Mouse (Mus musculus) CH12.LX (cell line): Measurements from ENCODE around the gene Nipbl. TPM values are rescaled to one million over a fixed set of nuclear protein-coding genes. Genes with fewer than 3 reads are reported as not detected.

ENCODE experiments used
- DNase-seq: peaks from one replicate; pipeline ENCODE4 v3.0.0-alpha.2; 2013; ENCODE audit errors: extremely low read depth
- H3K27ac ChIP-seq: 2 replicates; pipeline ENCODE4 v1.5.1; 2012; ENCODE audit warnings: low read depth, mild to moderate bottlenecking, control low read depth, moderate library complexity; ENCODE audit not compliant: insufficient read depth
- H3K27me3 ChIP-seq: replicated peaks from 2 replicates; pipeline ENCODE3; 2012; ENCODE audit warnings: inconsistent platforms
- H3K36me3 ChIP-seq, 2 experiments: replicated peaks in 1 of 2; 2 replicates each; pipeline versions ENCODE3 to v1.6.1; 2012; ENCODE audit warnings: inconsistent platforms in 1 of 2, low read length in 1 of 2, mild to moderate bottlenecking in 1 of 2, mixed read lengths in 1 of 2, moderate library complexity in 1 of 2; ENCODE audit not compliant: control insufficient read depth in 1 of 2, insufficient read depth in 1 of 2
- H3K4me1 ChIP-seq, 2 experiments: 2 replicates each; pipeline ENCODE4 v1.6.1; 2012; ENCODE audit warnings: inconsistent platforms in 1 of 2, moderate library complexity in 1 of 2; ENCODE audit not compliant: insufficient read depth in 2 of 2, control insufficient read depth in 1 of 2
- H3K4me2 ChIP-seq: 2 replicates; pipeline ENCODE4 v1.6.1; 2012; ENCODE audit warnings: low read depth, mild to moderate bottlenecking, control low read depth; ENCODE audit not compliant: poor library complexity, insufficient read depth, severe bottlenecking
- H3K4me3 ChIP-seq, 3 experiments: fragments of 150-350 bp in 1 of 3; sonication (generic) in 1 of 3; replicated peaks in 1 of 3; 2 replicates each; pipeline versions ENCODE3 to v1.5.1; 2011 to 2012; ENCODE audit warnings: low read depth in 2 of 3, low read length in 2 of 3, mild to moderate bottlenecking in 2 of 3, moderate library complexity in 2 of 3, control low read depth in 1 of 3, improper control_type of control experiment in 1 of 3, inconsistent platforms in 1 of 3, mixed read lengths in 1 of 3; ENCODE audit not compliant: poor library complexity in 1 of 3
- H3K79me2 ChIP-seq: replicated peaks from 2 replicates; pipeline ENCODE4 v1.6.1; 2012; ENCODE audit warnings: mild to moderate bottlenecking, moderate library complexity; ENCODE audit not compliant: control insufficient read depth, poor library complexity, insufficient read depth, severe bottlenecking; ENCODE audit errors: extremely low read depth
- H3K9ac ChIP-seq: 2 replicates; pipeline ENCODE4 v1.6.1; 2012; ENCODE audit warnings: low read depth, mild to moderate bottlenecking, control low read depth, moderate library complexity; ENCODE audit not compliant: insufficient read depth
- H3K9me3 ChIP-seq: replicated peaks from 2 replicates; pipeline ENCODE3; 2012; ENCODE audit warnings: low read length, inconsistent platforms, mixed read lengths
- CHD1 ChIP-seq: IDR thresholded peaks from 2 replicates; pipeline ENCODE4 v1.6.1; 2012; ENCODE audit warnings: low read depth, low read length, improper control_type of control experiment, inconsistent platforms
- CHD2 ChIP-seq: IDR thresholded peaks from 2 replicates; pipeline ENCODE4 v1.6.1; 2011; ENCODE audit warnings: low read length, improper control_type of control experiment
- CTCF ChIP-seq, 2 experiments: IDR thresholded peaks in 1 of 2; conservative IDR thresholded peaks in 1 of 2; 2 replicates each; pipeline ENCODE4 v1.5.1; 2011 to 2012; ENCODE audit warnings: low read depth in 2 of 2, low read length in 2 of 2, improper control_type of control experiment in 1 of 2, inconsistent platforms in 1 of 2, mild to moderate bottlenecking in 1 of 2, moderate library complexity in 1 of 2
- E2F4 ChIP-seq: IDR thresholded peaks from 2 replicates; pipeline ENCODE4 v1.6.1; 2011; ENCODE audit warnings: low read depth, low read length, improper control_type of control experiment; ENCODE audit not compliant: insufficient replicate concordance
- ELF1 ChIP-seq: IDR thresholded peaks from 2 replicates; pipeline ENCODE4 v1.6.1; 2014; ENCODE audit warnings: low read depth, mild to moderate bottlenecking, inconsistent platforms, low read length, improper control_type of control experiment
- EP300 ChIP-seq: IDR thresholded peaks from 2 replicates; pipeline ENCODE4 v1.6.1; 2011; ENCODE audit warnings: low read length, improper control_type of control experiment
- ETS1 ChIP-seq: conservative IDR thresholded peaks from 2 replicates; pipeline ENCODE4 v1.6.1; 2012; ENCODE audit warnings: low read depth, mild to moderate bottlenecking, inconsistent platforms, low read length, improper control_type of control experiment, moderate library complexity
- GABPA ChIP-seq: IDR thresholded peaks from 2 replicates; pipeline ENCODE4 v1.6.1; 2012; ENCODE audit warnings: low read depth, low read length, improper control_type of control experiment, inconsistent platforms; ENCODE audit not compliant: insufficient replicate concordance
- HCFC1 ChIP-seq: IDR thresholded peaks from 2 replicates; pipeline ENCODE4 v1.6.1; 2012; ENCODE audit warnings: low read depth, mild to moderate bottlenecking, inconsistent platforms, low read length, improper control_type of control experiment
- IRF4 ChIP-seq: IDR thresholded peaks from 2 replicates; pipeline ENCODE4 v1.6.1; 2014; ENCODE audit warnings: low read depth, mild to moderate bottlenecking, inconsistent platforms, low read length, improper control_type of control experiment
- JUN ChIP-seq: IDR thresholded peaks from 2 replicates; pipeline ENCODE4 v1.6.1; 2011; ENCODE audit warnings: low read depth, mild to moderate bottlenecking, low read length, improper control_type of control experiment, moderate library complexity; ENCODE audit not compliant: insufficient read depth
- JUND ChIP-seq: conservative IDR thresholded peaks from 2 replicates; pipeline ENCODE4 v1.6.1; 2011; ENCODE audit warnings: low read depth, low read length, improper control_type of control experiment
- KAT2A ChIP-seq: IDR thresholded peaks from 2 replicates; pipeline ENCODE4 v1.6.1; 2012; ENCODE audit warnings: low read length, improper control_type of control experiment, inconsistent platforms; ENCODE audit not compliant: insufficient replicate concordance
- MAFK ChIP-seq: IDR thresholded peaks from 2 replicates; pipeline ENCODE4 v1.6.1; 2011; ENCODE audit warnings: low read length, improper control_type of control experiment; ENCODE audit not compliant: insufficient replicate concordance
- MAX ChIP-seq: IDR thresholded peaks from 2 replicates; pipeline ENCODE4 v1.6.1; 2011; ENCODE audit warnings: low read length, improper control_type of control experiment
- MAZ ChIP-seq: IDR thresholded peaks from 2 replicates; pipeline ENCODE4 v1.6.1; 2012; ENCODE audit warnings: low read depth, mild to moderate bottlenecking, inconsistent platforms, low read length, improper control_type of control experiment, moderate library complexity
- MEF2A ChIP-seq: IDR thresholded peaks from 2 replicates; pipeline ENCODE4 v1.6.1; 2014; ENCODE audit warnings: low read depth, mild to moderate bottlenecking, inconsistent platforms, low read length, improper control_type of control experiment, borderline replicate concordance
- MXI1 ChIP-seq: IDR thresholded peaks from 2 replicates; pipeline ENCODE4 v1.6.1; 2011; ENCODE audit warnings: mild to moderate bottlenecking, low read depth, low read length, improper control_type of control experiment
- MYC ChIP-seq: IDR thresholded peaks from 2 replicates; pipeline ENCODE4 v1.6.1; 2011; ENCODE audit warnings: low read depth, mild to moderate bottlenecking, improper control_type of control experiment, low read length
- NELFE ChIP-seq: IDR thresholded peaks from 2 replicates; pipeline ENCODE4 v1.6.1; 2011; ENCODE audit warnings: low read depth, low read length, improper control_type of control experiment
- NRF1 ChIP-seq: IDR thresholded peaks from 2 replicates; pipeline ENCODE4 v1.6.1; 2014; ENCODE audit warnings: low read depth, mild to moderate bottlenecking, inconsistent platforms, low read length, improper control_type of control experiment, moderate library complexity
- PAX5 ChIP-seq: IDR thresholded peaks from 2 replicates; pipeline ENCODE4 v1.6.1; 2012; ENCODE audit warnings: low read length, inconsistent platforms, mixed read lengths
- POLR2A ChIP-seq: IDR thresholded peaks from 2 replicates; pipeline ENCODE4 v1.6.1; 2011; ENCODE audit warnings: low read depth, mild to moderate bottlenecking, improper control_type of control experiment, low read length
- POLR2AphosphoS2 ChIP-seq: IDR thresholded peaks from 2 replicates; pipeline ENCODE4 v1.6.1; 2011; ENCODE audit warnings: low read depth, low read length, improper control_type of control experiment
- RAD21 ChIP-seq: IDR thresholded peaks from 2 replicates; pipeline ENCODE4 v1.6.1; 2011; ENCODE audit warnings: low read depth, mild to moderate bottlenecking, low read length, improper control_type of control experiment, moderate library complexity
- SIN3A ChIP-seq: IDR thresholded peaks from 2 replicates; pipeline ENCODE4 v1.6.1; 2012; ENCODE audit warnings: low read length, improper control_type of control experiment, inconsistent platforms
- TBP ChIP-seq: conservative IDR thresholded peaks from 2 replicates; pipeline ENCODE4 v1.6.1; 2011; ENCODE audit warnings: low read depth, low read length, improper control_type of control experiment
- TCF12 ChIP-seq: IDR thresholded peaks from 2 replicates; pipeline ENCODE4 v1.6.1; 2014; ENCODE audit warnings: low read depth, mild to moderate bottlenecking, inconsistent platforms, low read length, improper control_type of control experiment
- USF1 ChIP-seq: IDR thresholded peaks from 2 replicates; pipeline ENCODE4 v1.6.1; 2014; ENCODE audit warnings: low read depth, mild to moderate bottlenecking, inconsistent platforms, low read length, improper control_type of control experiment
- USF2 ChIP-seq: conservative IDR thresholded peaks from 2 replicates; pipeline ENCODE4 v1.6.1; 2011; ENCODE audit warnings: low read depth, low read length, improper control_type of control experiment
- ZC3H11A ChIP-seq: IDR thresholded peaks from 2 replicates; pipeline ENCODE4 v1.6.1; 2012; ENCODE audit warnings: low read depth, mild to moderate bottlenecking, inconsistent platforms, low read length, improper control_type of control experiment
- ZKSCAN1 ChIP-seq: IDR thresholded peaks from 2 replicates; pipeline ENCODE4 v1.6.1; 2012; ENCODE audit warnings: low read depth, inconsistent platforms, low read length, improper control_type of control experiment, borderline replicate concordance
- ZNF384 ChIP-seq: IDR thresholded peaks from 2 replicates; pipeline ENCODE4 v1.6.1; 2012; ENCODE audit warnings: low read depth, low read length, improper control_type of control experiment, inconsistent platforms
- dilution Hi-C: fragments of 300-500 bp; cut with MboI; formaldehyde crosslinking; loops from 2 replicates; pipeline ENCODE4 v1.14.3; 2020; ENCODE audit warnings: low sequenced_read_pairs; ENCODE audit not compliant: extremely low pct_unique_long_range_greater_than_20kb, extremely low pct_ligation_motif_present
- in situ Hi-C: fragments of 300-500 bp; cut with MboI; formaldehyde crosslinking; loops from 3 replicates; pipeline ENCODE4 v1.14.3; 2019; ENCODE audit warnings: low sequenced_read_pairs, low pct_ligation_motif_present, low pct_unique_long_range_greater_than_20kb, mixed read lengths
- polyA plus RNA-seq: library from polyadenylated mRNA; unstranded; fragments of >175 nt; gene quantifications from 2 replicates; pipeline ENCODE4 v1.2.1, GENCODE M21; 2012; ENCODE audit warnings: low read depth; ENCODE audit not compliant: insufficient read length
- total RNA-seq, 2 experiments: library from RNA; depleted of rRNA; stranded (reverse); fragments of 300-350 nt in 1 of 2; fragments of >200 nt in 1 of 2; gene quantifications; 2 replicates each; pipeline ENCODE4 v1.2.3; 2012 to 2014

Nipbl gene
- total and polyA plus RNA-seq, 3 experiments, result 16.3 to 30.8 (median 19.8) TPM

- TF ChIP-seq KAT2A (no peak), ETS1 (peak; percentile 6; the same call in 1 of the 2 replicates), POLR2AphosphoS2 (no peak), MYC (peak; percentile 67; the same call in 1 of the 2 replicates), ELF1 (no peak), EP300 (no peak), MXI1 (peak; percentile 65), MAZ (peak; percentile 71), RAD21 (no peak), ZC3H11A (no peak), CHD2 (no peak), USF1 (peak; percentile 88), IRF4 (0 out of 2 replicates have a peak, but pooled peaks have one; percentile 14), SIN3A (peak; percentile 57; the same call in 1 of the 2 replicates), GABPA (no peak), CHD1 (no peak), E2F4 (no peak)
Observed at GRCm38 (mm10) chr15:8446435-8446834, 2.2 kb upstream of the Nipbl start (continued).

DNA sequence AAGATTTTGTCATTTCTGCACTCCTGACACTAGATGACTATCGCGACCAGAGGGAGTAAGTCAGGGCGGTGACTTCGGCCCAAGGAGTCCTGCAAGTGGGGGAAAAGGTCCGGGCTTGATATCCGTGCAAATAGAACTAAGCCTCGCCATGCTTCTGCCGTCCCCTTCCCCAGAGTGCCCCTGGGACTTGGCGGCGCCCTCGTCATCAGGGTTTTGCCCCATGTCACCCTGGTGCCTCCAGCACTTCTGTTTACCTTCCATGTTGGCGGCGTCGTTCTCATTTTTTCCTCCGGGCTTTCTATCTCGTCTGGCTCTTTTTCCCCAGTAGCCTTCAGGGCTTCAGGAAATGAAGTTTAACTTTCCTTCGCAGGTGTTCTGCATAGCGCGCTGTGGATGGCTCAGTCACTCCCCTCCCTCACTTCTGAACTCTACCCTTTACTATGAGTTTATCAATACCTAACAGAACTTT, 1.7 kb upstream of the Nipbl start:
- Histone ChIP-seq H3K4me3 (peak overlapping the region; percentile 59 to 79 (median 65)), H3K79me2 (peaks cover 38% of the 10 kb centered on the region), H3K9me3 (no peaks in the 10 kb centered on the region), H3K36me3 (no peaks in the 10 kb centered on the region), H3K27me3 (no peaks in the 10 kb centered on the region), H3K9ac (peak overlapping the region; percentile 82), H3K4me2 (peak overlapping the region; percentile 39), H3K27ac (peak overlapping the region; percentile 86), H3K4me1 (peaks cover 3 to 15% of the 10 kb centered on the region in 2 experiments; a peak in 3 of 4 replicates)
- dilution Hi-C loops (no loop called here), in situ Hi-C loops (loop anchor here (10.0 kb wide), 3 partner anchors 61 to 169 kb away; no protein-coding TSS in a partner anchor)
- peak; percentile 75 for DNase-seq
- TF ChIP-seq USF2 (no peak), JUN (no peak), PAX5 (no peak), IRF4 (0 out of 2 replicates have a peak, but pooled peaks have one; percentile 17), HCFC1 (no peak; the same call in 1 of the 2 replicates), POLR2A (peak; percentile 43; the same call in 1 of the 2 replicates), NRF1 (no peak), MXI1 (peak; percentile 58), ELF1 (peak; percentile 37; the same call in 1 of the 2 replicates), CHD2 (peak; percentile 46; the same call in 1 of the 2 replicates), MEF2A (0 out of 2 replicates have a peak, but pooled peaks have one; percentile 53), JUND (no peak), USF1 (no peak), POLR2AphosphoS2 (no peak), ETS1 (peak; percentile 39), EP300 (peak; percentile 57), MAX (no peak; the same call in 1 of the 2 replicates), CTCF (conservative IDR thresholded peaks at IDR 0.05 in 1 of 2, IDR thresholded peaks at IDR 0.05 in 1 of 2; ENCODE audit: low read depth in 2 of 2, low read length in 2 of 2) (peak in 1 of 2 experiments; percentile 12; a peak in 1 of 4 replicates), TBP (no peak), MAFK (no peak), MYC (no peak), E2F4 (no peak), CHD1 (peak; percentile 6; the same call in 1 of the 2 replicates), NELFE (peak; percentile 48; the same call in 1 of the 2 replicates), SIN3A (0 out of 2 replicates have a peak, but pooled peaks have one; percentile 81), ZKSCAN1 (no peak), ZC3H11A (no peak), MAZ (no peak; the same call in 1 of the 2 replicates), TCF12 (peak; percentile 46), ZNF384 (no peak)
